In the genomic region with DNA sequence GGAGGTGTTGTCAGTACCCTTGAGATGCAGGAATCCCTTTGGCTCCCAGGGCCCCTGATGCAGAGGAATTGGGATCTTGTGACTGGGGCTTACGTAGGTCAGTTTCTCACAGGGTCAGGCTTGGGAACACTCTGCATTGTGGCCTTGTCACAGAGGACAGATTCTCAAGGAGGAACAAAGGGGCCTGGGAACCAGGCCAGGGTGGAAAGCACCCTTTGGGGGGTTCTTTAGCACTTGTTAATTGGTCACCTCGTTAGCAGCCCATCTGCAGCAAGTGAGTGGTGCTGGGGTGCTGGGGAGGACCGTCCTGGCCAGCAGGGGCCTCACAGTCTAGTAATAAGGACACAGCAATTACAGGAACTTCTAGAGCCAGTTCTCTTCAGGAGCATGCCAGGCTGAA, we compare ENCODE assay signal across 10 mouse cellular contexts.
DNase-seq lines count a peak whose midpoint lies in the region; ATAC-seq and TF ChIP-seq lines count a peak whose summit lies in the region.
"Had no signal": no experiment of that assay in that cellular context is flagged by ENCODE, and none has a peak within 500 bp of the region (broad histone marks: within the 10 kb centered on the region; RNA-seq: fewer than 3 reads in every experiment).

No protein-coding gene starts in this region.

- peak; percentile 10 for DNase-seq in cerebellum, adult 9-11 months
- no peak for DNase-seq in cerebellum, postnatal 4 days (ENCODE audit: low spot score in 2 of 2)
- peak; percentile 1 for DNase-seq in thymus, adult 2 months
- no peak for DNase-seq in thymus, postnatal 0 days (ENCODE audit: low spot score)
- DNase-seq in left cerebral cortex, postnatal 10 days (ENCODE audit: extremely low spot score in 1 of 2, low spot score in 2 of 2): peak; percentile 47 to 62
- DNase-seq in ovary, postnatal 36 days (ENCODE audit: low spot score): no peak
- DNase-seq in liver, postnatal 0 days: no peak
- no peak for DNase-seq in kidney, adult 9 months
- DNase-seq: cerebellum, adult 9-10 months had no signal

- ATAC-seq in liver, postnatal 0 days: no peak

- H3K27me3 ChIP-seq in thymus, adult 2 months (ENCODE audit: control insufficient read depth, insufficient read depth, low read length): no peaks in the 10 kb centered on the region
- H3K27me3 ChIP-seq in liver, postnatal 0 days (ENCODE audit: insufficient read depth, low read length): no peaks in the 10 kb centered on the region
- H3K27me3 ChIP-seq: limb, embryonic 15.5 days had no signal

- no peak for TF ChIP-seq POLR2A in thymus, adult 2 months (IDR thresholded peaks at IDR 0.05; ENCODE audit: control insufficient read depth, extremely low read depth, insufficient read depth, low read length, poor library complexity)

- 40% methylated on average over 3 of the region's 3 CpGs for WGBS in thymus, adult 2 months
- 33% methylated on average over 3 of the region's 3 CpGs for WGBS in liver, postnatal 0 days (ENCODE audit: insufficient replicate concordance)

- no peak overlapping the region for H3K4me2 ChIP-seq in liver, postnatal 0 days (ENCODE audit: low read depth, low read length)
- H3K4me2 ChIP-seq: limb, embryonic 15.5 days had no signal

- H3K27ac ChIP-seq in thymus, adult 2 months (ENCODE audit: control insufficient read depth, insufficient read depth, low read length): no peak overlapping the region
- H3K27ac ChIP-seq in liver, postnatal 0 days (ENCODE audit: low read depth): no peak overlapping the region
- H3K27ac ChIP-seq: limb, embryonic 15.5 days had no signal

- no peaks in the 10 kb centered on the region for H3K9me3 ChIP-seq in liver, postnatal 0 days (ENCODE audit: low read length)
- H3K9me3 ChIP-seq: limb, embryonic 15.5 days had no signal

- no peaks in the 10 kb centered on the region for H3K4me1 ChIP-seq in thymus, adult 2 months (replicated peaks; ENCODE audit: control insufficient read depth, insufficient read depth, low read length)
- H3K4me1 ChIP-seq in liver, postnatal 0 days (ENCODE audit: insufficient read depth): no peaks in the 10 kb centered on the region

- H3K36me3 ChIP-seq in thymus, adult 2 months (ENCODE audit: control insufficient read depth, insufficient read depth, low read length): no peaks in the 10 kb centered on the region
- no peaks in the 10 kb centered on the region for H3K36me3 ChIP-seq in liver, postnatal 0 days (replicated peaks; ENCODE audit: insufficient read depth, low read length)
- H3K36me3 ChIP-seq: limb, embryonic 15.5 days had no signal

- TF ChIP-seq EP300 in liver, postnatal 0 days (IDR thresholded peaks at IDR 0.05; ENCODE audit: low read depth): no peak

- H3K9ac ChIP-seq in liver, postnatal 0 days (replicated peaks): no peak overlapping the region
- H3K9ac ChIP-seq: limb, embryonic 15.5 days had no signal

- TF ChIP-seq CTCF in thymus, adult 2 months (IDR thresholded peaks at IDR 0.05; ENCODE audit: borderline replicate concordance, control insufficient read depth, extremely low read depth, insufficient read depth, low read length, poor library complexity): no peak
- no peak for TF ChIP-seq CTCF in liver, postnatal 0 days (IDR thresholded peaks at IDR 0.05; ENCODE audit: low read depth)

- intact Hi-C loops in left cerebral cortex, postnatal 10 days (cut with DNase I): no loop called here

- no peak overlapping the region for H3K4me3 ChIP-seq in thymus, adult 2 months (ENCODE audit: control insufficient read depth, insufficient read depth, low read length)
- H3K4me3 ChIP-seq in liver, postnatal 0 days (ENCODE audit: low read depth, low read length): no peak overlapping the region
- H3K4me3 ChIP-seq: limb, embryonic 15.5 days had no signal

Comparison
In these comparisons a context has a peak if more than half of its experiments do, and no peak if none do; other contexts are left out.
1. DNase-seq: peak in cerebellum, adult 9-11 months (single experiment), thymus, adult 2 months (single experiment) and left cerebral cortex, postnatal 10 days (2 of 2); none in cerebellum, postnatal 4 days (0 of 2), thymus, postnatal 0 days (single experiment), ovary, postnatal 36 days (single experiment), liver, postnatal 0 days (single experiment) and kidney, adult 9 months (single experiment).